Mouse (Mus musculus) bone marrow, adult 2 months (tissue): ENCODE results near the gene Smtnl1.

Source experiments
- CTCF ChIP-seq: fragments of 200-500 bp; IDR thresholded peaks from 2 replicates; pipeline ENCODE4 v1.5.1; 2011; ENCODE audit warnings: low read length, control low read depth; ENCODE audit not compliant: control insufficient read depth, insufficient read depth
- POLR2A ChIP-seq: fragments of 200-500 bp; IDR thresholded peaks from 2 replicates; pipeline ENCODE4 v1.6.1; 2011; ENCODE audit warnings: low read depth, mild to moderate bottlenecking, control low read depth, low read length, borderline replicate concordance; ENCODE audit not compliant: control insufficient read depth

DNA sequence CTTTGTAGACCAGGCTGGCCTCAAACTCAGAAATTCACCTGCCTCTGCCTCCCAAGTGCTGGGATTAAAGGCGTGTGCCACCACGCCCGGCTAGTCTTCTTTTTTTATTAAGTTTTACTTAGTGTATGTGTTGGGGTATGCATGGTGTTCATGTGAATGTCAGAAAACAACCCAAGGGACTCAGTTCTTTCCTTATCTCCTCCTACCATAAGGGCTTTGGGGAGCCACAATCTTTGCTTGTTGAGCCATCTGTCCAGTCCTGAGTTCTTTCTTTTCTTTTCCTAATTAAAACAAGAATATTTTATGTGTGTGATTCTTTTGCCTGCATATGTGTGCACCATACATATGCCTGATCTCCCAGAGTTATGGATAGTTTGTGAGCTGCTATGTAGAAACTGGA, 29.3 kb downstream of the Smtnl1 start:
- TF ChIP-seq CTCF (no peak), POLR2A (no peak)
